In the genomic region with DNA sequence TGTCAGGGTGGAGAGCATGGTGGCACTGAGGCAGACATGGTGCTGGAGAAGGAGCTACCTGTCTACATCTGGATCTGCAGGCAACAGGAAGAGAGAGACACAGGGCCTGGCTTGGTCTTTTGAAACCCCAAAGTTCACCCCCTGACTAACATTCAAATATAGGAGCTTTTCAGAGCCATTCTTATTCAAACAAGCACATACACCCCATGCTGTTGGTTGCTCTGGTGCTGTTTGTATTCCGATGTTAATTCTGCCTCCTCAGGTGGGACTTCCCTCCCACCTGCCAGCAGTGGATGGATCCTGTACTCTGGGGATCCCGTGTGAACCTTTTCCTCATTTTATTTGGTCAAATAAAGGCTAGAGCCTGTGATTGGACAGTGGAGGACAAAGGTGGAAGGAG, we compare ENCODE assay signal across 24 mouse cellular contexts. TPM values are rescaled to one million over a fixed set of nuclear protein-coding genes. Genes with fewer than 3 reads are reported as not detected.
DNase-seq lines count a peak whose midpoint lies in the region; TF ChIP-seq lines count a peak whose summit lies in the region.
"Had no signal": no experiment of that assay in that cellular context is flagged by ENCODE, and none has a peak within 500 bp of the region (broad histone marks: within the 10 kb centered on the region; RNA-seq: fewer than 3 reads in every experiment).

No protein-coding gene starts in this region.

- H3K27me3 ChIP-seq in CH12.LX (replicated peaks) (no peaks in the 10 kb centered on the region), ES-Bruce4 (ENCODE audit: control insufficient read depth, insufficient read depth, low read length, poor library complexity, severe bottlenecking) (no peaks in the 10 kb centered on the region)
- H3K27me3 ChIP-seq: embryonic facial prominence, embryonic 13.5 days; embryonic facial prominence, embryonic 15.5 days; forebrain, embryonic 13.5 days; forebrain, embryonic 15.5 days; Patski had no signal

- H3K27ac ChIP-seq in CH12.LX (ENCODE audit: insufficient read depth, low read depth) (peak overlapping the region; percentile 89), ES-Bruce4 (ENCODE audit: insufficient read depth, low read length) (no peak overlapping the region)
- H3K27ac ChIP-seq in embryonic fibroblast, embryonic 13.5 days (ENCODE audit: insufficient read depth, low read length) = 0 out of 2 replicates have a peak overlapping the region, but pooled peaks have one; percentile 4
- H3K27ac ChIP-seq: embryonic facial prominence, embryonic 13.5 days; embryonic facial prominence, embryonic 15.5 days; forebrain, embryonic 13.5 days; forebrain, embryonic 15.5 days had no signal

- no peak for TF ChIP-seq CTCF in CH12.LX (conservative IDR thresholded peaks at IDR 0.05 in 1 of 2, IDR thresholded peaks at IDR 0.05 in 1 of 2; ENCODE audit: low read depth in 2 of 2, low read length in 2 of 2)
- TF ChIP-seq CTCF in ES-Bruce4 (IDR thresholded peaks at IDR 0.05; ENCODE audit: low read depth, low read length) = no peak
- TF ChIP-seq CTCF in embryonic fibroblast, embryonic 13.5 days (IDR thresholded peaks at IDR 0.05; ENCODE audit: borderline replicate concordance, insufficient read depth, low read length) = no peak

- DNase-seq in CH12.LX (ENCODE audit: extremely low read depth) (peak; percentile 30), R1 (ENCODE audit: low read depth, low spot score) (peak; percentile 90)
- no peak for DNase-seq in heart, postnatal 10 days
- no peak for DNase-seq in embryo, embryonic 10.5 days (ENCODE audit: low spot score)
- DNase-seq in left cerebral cortex, adult 11 months (ENCODE audit: low spot score) = no peak
- DNase-seq: adrenal gland, adult 8-10 months; adrenal gland, postnatal 14 days; adrenal gland, postnatal 36 days; cerebellum, adult 11-12 months; cerebellum, adult 2 months; cerebellum, adult 9-10 months; cerebellum, postnatal 10 days; cerebellum, postnatal 25 days; embryo, embryonic 11 days; forebrain, postnatal 0 days had no signal

- TF ChIP-seq POLR2A in CH12.LX (IDR thresholded peaks at IDR 0.05; ENCODE audit: low read depth, low read length) (no peak), ES-Bruce4 (IDR thresholded peaks at IDR 0.05; ENCODE audit: insufficient read depth, low read length) (no peak)
- no peak for TF ChIP-seq POLR2A in embryonic fibroblast, embryonic 13.5 days (IDR thresholded peaks at IDR 0.05; ENCODE audit: low read depth, low read length)

- TF ChIP-seq EP300 in CH12.LX (IDR thresholded peaks at IDR 0.05; ENCODE audit: low read length) (no peak), ES-Bruce4 (IDR thresholded peaks at IDR 0.05; ENCODE audit: insufficient read depth, low read depth, low read length) (peak; percentile 14; the same call in 1 of the 2 replicates)

- H3K9me3 ChIP-seq in CH12.LX (replicated peaks; ENCODE audit: low read length) (peaks cover 10% of the 10 kb centered on the region), ES-Bruce4 (replicated peaks; ENCODE audit: control insufficient read depth, insufficient read depth, low read length, poor library complexity, severe bottlenecking) (no peaks in the 10 kb centered on the region)
- H3K9me3 ChIP-seq: embryonic facial prominence, embryonic 13.5 days; embryonic facial prominence, embryonic 15.5 days; forebrain, embryonic 13.5 days; forebrain, embryonic 15.5 days; G1E had no signal

- H3K4me3 ChIP-seq in CH12.LX (replicated peaks in 1 of 3; ENCODE audit: low read depth in 2 of 3, low read length in 2 of 3, poor library complexity in 1 of 3) = no peak overlapping the region
- H3K4me3 ChIP-seq in ES-Bruce4 (ENCODE audit: low read depth, low read length) = no peak overlapping the region
- H3K4me3 ChIP-seq in embryonic fibroblast, embryonic 13.5 days (ENCODE audit: insufficient read depth, low read length) = no peak overlapping the region
- H3K4me3 ChIP-seq: embryonic facial prominence, embryonic 13.5 days; embryonic facial prominence, embryonic 15.5 days; forebrain, embryonic 13.5 days; forebrain, embryonic 15.5 days had no signal

- TF ChIP-seq RAD21 in CH12.LX (IDR thresholded peaks at IDR 0.05; ENCODE audit: low read depth, low read length) = no peak

- H3K4me2 ChIP-seq in CH12.LX (ENCODE audit: insufficient read depth, low read depth, poor library complexity, severe bottlenecking) = peak overlapping the region; percentile 59; the same call in 1 of the 2 replicates
- H3K4me2 ChIP-seq: embryonic facial prominence, embryonic 13.5 days; embryonic facial prominence, embryonic 15.5 days; forebrain, embryonic 13.5 days; forebrain, embryonic 15.5 days had no signal

- H3K4me1 ChIP-seq in CH12.LX (ENCODE audit: control insufficient read depth in 1 of 2, insufficient read depth in 2 of 2) (peaks cover 26 to 56% of the 10 kb centered on the region in 2 experiments), ES-Bruce4 (ENCODE audit: control insufficient read depth, insufficient read depth, low read length) (peaks cover 5% of the 10 kb centered on the region)
- H3K4me1 ChIP-seq in embryonic fibroblast, embryonic 13.5 days (ENCODE audit: control insufficient read depth, insufficient read depth, low read length) = no peaks in the 10 kb centered on the region
- H3K4me1 ChIP-seq: embryonic facial prominence, embryonic 13.5 days; embryonic facial prominence, embryonic 15.5 days; forebrain, embryonic 13.5 days; forebrain, embryonic 15.5 days had no signal

- in situ Hi-C loops in CH12.LX (cut with MboI; ENCODE audit: low pct_ligation_motif_present, low pct_unique_long_range_greater_than_20kb, low sequenced_read_pairs) = no loop called here

- no peak overlapping the region for H3K9ac ChIP-seq in CH12.LX (ENCODE audit: insufficient read depth, low read depth)
- H3K9ac ChIP-seq in ES-Bruce4 (ENCODE audit: low read depth, poor library complexity, severe bottlenecking) = no peak overlapping the region
- H3K9ac ChIP-seq: embryonic facial prominence, embryonic 13.5 days; embryonic facial prominence, embryonic 15.5 days; forebrain, embryonic 13.5 days; forebrain, embryonic 15.5 days; forebrain, postnatal 0 days had no signal

- H3K79me2 ChIP-seq in CH12.LX (replicated peaks; ENCODE audit: control insufficient read depth, extremely low read depth, insufficient read depth, poor library complexity, severe bottlenecking) = no peaks in the 10 kb centered on the region; the same call in none of the 2 replicates

- H3K36me3 ChIP-seq in CH12.LX (replicated peaks in 1 of 2; ENCODE audit: control insufficient read depth in 1 of 2, insufficient read depth in 1 of 2, low read length in 1 of 2) (peaks cover 65 to 89% of the 10 kb centered on the region in 2 experiments), ES-Bruce4 (ENCODE audit: control insufficient read depth, insufficient read depth, low read length, poor library complexity, severe bottlenecking) (peaks cover 68% of the 10 kb centered on the region)

- intact Hi-C loops in heart, postnatal 10 days (cut with DNase I) = no loop called here

- dilution Hi-C loops in CH12.LX (cut with MboI; ENCODE audit: extremely low pct_ligation_motif_present, extremely low pct_unique_long_range_greater_than_20kb, low sequenced_read_pairs) = no loop called here

TF ChIP-seq in CH12.LX, 34 proteins besides CTCF, POLR2A, EP300 and RAD21:
- TF ChIP-seq USF2 (conservative IDR thresholded peaks at IDR 0.05; ENCODE audit: low read depth, low read length) (no peak), NELFE (IDR thresholded peaks at IDR 0.05; ENCODE audit: low read depth, low read length) (no peak), MEF2A (IDR thresholded peaks at IDR 0.05; ENCODE audit: borderline replicate concordance, low read depth, low read length) (0 out of 2 replicates have a peak, but pooled peaks have one; percentile 31), TCF12 (IDR thresholded peaks at IDR 0.05; ENCODE audit: low read depth, low read length) (peak; percentile 36; the same call in 1 of the 2 replicates), BHLHE40 (IDR thresholded peaks at IDR 0.05; ENCODE audit: low read depth, low read length) (0 out of 2 replicates have a peak, but pooled peaks have one; percentile 10), IRF4 (IDR thresholded peaks at IDR 0.05; ENCODE audit: low read depth, low read length) (peak; percentile 27; the same call in 1 of the 2 replicates)

RNA-seq across cellular contexts. Expression of gene Bub1b, which starts 22.1 kb away (rescaled TPM):
- 91.5 and 98.3 TPM in 2 replicates for total RNA-seq in CH12.LX (2012; rRNA removed)
- 113 and 118 TPM in 2 replicates for total RNA-seq in CH12.LX (2014; rRNA removed)
- 99.3 and 113 TPM in 2 replicates for polyA plus RNA-seq in CH12.LX (2012; ENCODE audit: insufficient read length, low read depth)
- 189 TPM in 2 replicates for polyA plus RNA-seq in ES-Bruce4 (2011; ENCODE audit: insufficient read depth, insufficient read length, low read depth, missing spikeins)
- polyA plus RNA-seq in embryonic fibroblast, embryonic 13.5 days (2011; ENCODE audit: insufficient read length, low read depth, missing spikeins) = 44.7 and 75.2 TPM in 2 replicates
- 10 to 100 TPM; 15.4 to 15.9 TPM for total RNA-seq in heart, postnatal 10 days (2021)

RNA-seq across cellular contexts. Expression of gene Pak6, which starts 43.0 kb away (rescaled TPM):
- total RNA-seq in CH12.LX (2012; rRNA removed) (0.29 and 0.42 TPM in 2 replicates), CH12.LX (2014; rRNA removed) (0.05 and 0.11 TPM in 2 replicates)
- polyA plus RNA-seq in CH12.LX (2012; ENCODE audit: insufficient read length, low read depth) (0.45 and 0.73 TPM in 2 replicates), ES-Bruce4 (2011; ENCODE audit: insufficient read depth, insufficient read length, low read depth, missing spikeins) (2.1 and 2.3 TPM in 2 replicates)
- 0.19 and 0.78 TPM in 2 replicates for polyA plus RNA-seq in embryonic fibroblast, embryonic 13.5 days (2011; ENCODE audit: insufficient read length, low read depth, missing spikeins)
- total RNA-seq in heart, postnatal 10 days (2021) = 10 to 100 TPM; 13.5 to 15.3 TPM
- polyA plus RNA-seq: activated CD4-positive, CD25-positive, alpha-beta regulatory T cell, adult 4 months had no signal

Comparison
In these comparisons a context has a peak if more than half of its experiments do, and no peak if none do; other contexts are left out.
1. DNase-seq: peak in CH12.LX (single experiment) and R1 (single experiment); none in heart, postnatal 10 days (0 of 2), embryo, embryonic 10.5 days (single experiment) and left cerebral cortex, adult 11 months (single experiment).